Mouse (Mus musculus) liver, postnatal 0 days (tissue): ENCODE measurements around the gene Dnajb12.

Experiments used
- CTCF ChIP-seq: sonication (generic); IDR thresholded peaks from 2 replicates; pipeline ENCODE4 v1.5.1; 2016; ENCODE audit warnings: antibody characterized with exemption, low read depth
- EP300 ChIP-seq: IDR thresholded peaks from 2 replicates; pipeline ENCODE4 v1.6.1; 2016; ENCODE audit warnings: antibody characterized with exemption, low read depth, mild to moderate bottlenecking

GRCm38 (mm10) chr10:59915196-59915962 lies 36.0 kb downstream of the Dnajb12 start:
- TF ChIP-seq EP300 (no peak), CTCF (no peak)
